Mouse (Mus musculus): ENCODE data around the gene Ltbr.

DNA sequence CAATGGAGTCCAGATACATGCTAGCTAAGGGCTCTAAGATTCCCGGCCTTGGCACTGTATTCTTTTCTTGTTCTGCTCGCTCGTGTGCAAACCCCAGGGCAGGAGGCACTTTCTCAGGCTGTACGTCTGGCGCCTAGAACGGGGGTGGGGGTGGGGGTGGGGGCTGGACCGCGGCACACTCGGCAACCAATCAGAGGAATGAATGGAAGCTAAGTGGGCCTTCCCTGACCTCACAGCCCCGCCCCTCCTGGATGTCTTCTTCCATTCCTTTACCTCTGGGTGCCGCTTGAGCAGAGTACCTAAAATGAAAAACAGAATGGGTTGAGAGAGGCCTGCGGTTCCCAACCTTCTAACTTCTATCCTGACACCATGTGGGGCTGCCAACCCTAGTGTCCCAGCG is 4.8 kb downstream of the Ltbr start:
- TF ChIP-seq POLR2A (IDR thresholded peaks at IDR 0.05; ENCODE audit: insufficient read depth, low read depth, low read length) (no peak), CTCF (IDR thresholded peaks at IDR 0.05; ENCODE audit: insufficient read depth, low read depth, low read length) (no peak)
